Mouse (Mus musculus) heart, embryonic 10.5 days (tissue): ENCODE results near the gene Plaur. TPM values are rescaled to one million over a fixed set of nuclear protein-coding genes. Genes with fewer than 3 reads are reported as not detected.
"Not testable (repeated sequence)": the region's sequence is repeated elsewhere in the genome, so short reads cannot be mapped to it uniquely, and the experiment has no call there.

Experiments
- DNase-seq: peaks from one replicate; pipeline ENCODE4 v3.0.0-alpha.2; 2017; ENCODE audit warnings: low spot score
- H3K27ac ChIP-seq: fragments of 300-500 bp; sonication (generic); 2 replicates; pipeline ENCODE4 v1.5.1; 2016; ENCODE audit warnings: mild to moderate bottlenecking
- H3K27me3 ChIP-seq: fragments of 300-500 bp; sonication (generic); 2 replicates; pipeline ENCODE4 v1.6.1; 2016; ENCODE audit warnings: mild to moderate bottlenecking; ENCODE audit not compliant: poor library complexity, insufficient read depth, severe bottlenecking
- H3K36me3 ChIP-seq: fragments of 300-500 bp; sonication (generic); 2 replicates; pipeline ENCODE4 v1.6.1; 2016; ENCODE audit warnings: mild to moderate bottlenecking, moderate library complexity
- H3K4me1 ChIP-seq: fragments of 300-500 bp; sonication (generic); 2 replicates; pipeline ENCODE4 v1.6.1; 2016; ENCODE audit warnings: mild to moderate bottlenecking
- H3K4me3 ChIP-seq: fragments of 300-500 bp; sonication (generic); 2 replicates; pipeline ENCODE4 v1.5.1; 2016; ENCODE audit warnings: mild to moderate bottlenecking, moderate library complexity
- H3K9me3 ChIP-seq: fragments of 300-500 bp; sonication (generic); 2 replicates; pipeline ENCODE4 v1.6.1; 2016; ENCODE audit warnings: mild to moderate bottlenecking, moderate library complexity
- WGBS: fragments of 180-500 bp; shearing (Covaris S2); methylation state at CpG from one replicate; pipeline ENCODE4 v1.1.7; 2016; 5-methylcytosine and 5-hydroxymethylcytosine counted together
- polyA plus RNA-seq: library from polyadenylated mRNA; unstranded; fragments of >200 nt; fragmentation: Nextera tagmentation; extraction: Ambion mirVana; gene quantifications from 2 replicates; pipeline ENCODE4 v1.2.1, GENCODE M21; 2016

The Plaur gene
- polyA plus RNA-seq, 1 experiment from 2014 or later: 7.3 TPM

DNA sequence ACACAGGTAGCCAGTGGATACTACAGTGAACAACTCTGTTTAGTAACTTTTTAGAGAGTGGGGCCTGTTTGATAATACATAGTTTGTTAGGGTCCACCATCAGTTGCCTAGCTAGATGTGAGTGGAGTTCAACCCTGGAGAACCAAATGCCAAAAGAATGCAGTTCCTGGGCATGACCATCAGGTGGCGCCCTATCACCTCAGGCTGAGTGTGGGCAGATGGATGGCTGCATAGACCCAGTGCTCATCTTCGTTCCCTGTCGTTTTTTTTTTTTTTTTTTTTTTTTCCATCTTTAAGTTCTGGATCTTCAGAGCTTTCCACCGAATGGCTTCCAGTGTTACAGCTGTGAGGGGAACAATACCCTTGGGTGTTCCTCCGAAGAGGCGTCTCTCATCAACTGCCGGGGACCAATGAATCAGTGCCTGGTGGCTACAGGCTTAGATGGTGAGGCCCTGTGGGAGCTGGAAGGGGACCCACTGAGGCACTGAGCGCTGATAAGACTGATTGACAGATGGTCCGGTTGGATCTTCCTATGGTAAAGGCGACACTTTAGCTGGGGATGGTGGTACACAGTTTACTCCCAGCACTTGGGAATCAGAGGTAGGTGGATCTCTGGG is 11.7 kb downstream of the Plaur start:
- Histone ChIP-seq H3K27ac (no peak overlapping the region), H3K36me3 (0 out of 2 replicates have a peak, but pooled peaks cover 12% of the 10 kb centered on the region), H3K9me3 (peaks cover 2% of the 10 kb centered on the region; the same call in 1 of the 2 replicates), H3K4me1 (no peaks in the 10 kb centered on the region), H3K4me3 (no peak overlapping the region), H3K27me3 (peaks cover 11% of the 10 kb centered on the region; the same call in 1 of the 2 replicates)
- 54% methylated on average over 10 of the region's 10 CpGs for WGBS
- no peak for DNase-seq

DNA sequence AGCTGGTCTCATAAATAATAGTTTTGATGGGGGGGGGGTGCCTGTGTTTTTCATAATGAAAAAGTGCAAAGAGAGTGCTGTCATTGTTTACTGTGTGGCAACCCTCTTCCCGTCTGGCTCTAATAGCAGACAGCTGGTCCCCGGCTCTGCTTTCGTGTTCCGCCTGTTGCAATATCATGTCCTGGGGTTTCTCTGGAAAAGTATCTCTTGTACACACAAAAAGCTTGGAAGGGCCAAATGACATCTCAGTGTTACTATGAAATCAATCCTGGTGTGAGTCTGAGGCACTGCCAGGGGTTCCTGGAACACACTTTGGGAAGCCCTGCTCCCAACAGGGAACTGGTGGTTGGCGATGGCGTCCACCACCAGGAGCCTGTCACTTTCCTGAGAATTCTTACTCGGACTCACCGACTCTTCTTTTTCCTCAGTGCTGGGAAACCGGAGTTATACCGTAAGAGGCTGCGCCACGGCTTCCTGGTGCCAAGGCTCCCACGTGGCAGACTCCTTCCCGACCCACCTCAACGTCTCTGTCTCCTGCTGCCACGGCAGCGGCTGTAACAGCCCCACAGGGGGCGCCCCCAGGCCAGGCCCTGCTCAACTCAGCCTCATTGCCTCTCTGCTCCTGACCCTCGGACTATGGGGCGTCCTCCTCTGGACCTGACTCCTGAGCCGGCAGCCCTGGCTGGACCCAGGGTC is 12.7 kb downstream of the Plaur start:
- H3K27me3 ChIP-seq: peaks cover 20% of the 10 kb centered on the region
- H3K4me3 ChIP-seq: no peak overlapping the region
- DNase-seq: no peak
- no peaks in the 10 kb centered on the region for H3K4me1 ChIP-seq
- 41% methylated on average over 21 of the region's 21 CpGs for WGBS
- no peak overlapping the region for H3K27ac ChIP-seq
- H3K9me3 ChIP-seq: no peaks in the 10 kb centered on the region
- H3K36me3 ChIP-seq: 0 out of 2 replicates have a peak, but pooled peaks cover 5% of the 10 kb centered on the region

DNA sequence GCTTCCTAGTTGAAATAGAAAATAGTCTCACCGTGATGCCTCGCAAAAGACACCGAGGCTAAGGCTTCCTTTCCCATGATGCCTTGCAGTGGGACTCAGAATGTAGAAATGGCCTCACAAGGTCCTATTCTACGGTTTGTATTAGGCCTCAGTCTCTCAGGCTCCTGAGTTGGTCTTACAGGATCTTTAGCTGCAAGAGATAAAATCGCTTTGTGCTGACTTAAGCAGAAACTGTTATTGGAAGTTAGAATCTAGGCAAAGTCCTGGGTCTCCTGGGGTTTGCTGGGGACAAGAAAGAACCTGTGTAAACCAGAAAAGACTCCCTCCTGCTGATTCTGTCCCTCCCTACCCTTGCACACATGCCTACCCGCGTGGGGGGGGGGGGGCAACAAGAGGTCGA is 14.1 kb downstream of the Plaur start:
- H3K27me3 ChIP-seq: peaks cover 34% of the 10 kb centered on the region
- no peak overlapping the region for H3K4me3 ChIP-seq
- 0 out of 2 replicates have a peak, but pooled peaks cover 5% of the 10 kb centered on the region for H3K36me3 ChIP-seq
- DNase-seq: no peak
- peaks cover 4% of the 10 kb centered on the region for H3K4me1 ChIP-seq
- no peaks in the 10 kb centered on the region for H3K9me3 ChIP-seq
- H3K27ac ChIP-seq: no peak overlapping the region
- 75% methylated on average over 8 of the region's 8 CpGs for WGBS

DNA sequence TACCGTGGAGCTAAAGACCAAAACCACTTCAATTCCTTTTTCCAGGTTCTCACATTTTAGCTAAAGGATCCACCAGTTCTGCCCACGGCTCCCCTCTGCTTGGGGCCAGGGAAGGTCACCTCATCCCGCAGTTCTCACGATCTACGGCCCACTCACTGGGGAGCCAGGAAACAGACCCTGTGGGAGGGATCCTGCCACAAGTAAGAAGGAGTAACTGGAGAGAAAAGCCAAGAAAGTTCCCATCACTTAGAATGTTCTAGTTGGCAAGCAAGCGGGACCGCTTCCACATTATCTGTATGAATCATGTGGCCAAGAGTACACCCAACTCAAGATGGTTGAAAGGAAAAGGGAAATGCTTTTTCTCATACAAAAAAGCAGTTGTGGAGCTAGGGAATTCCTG is 14.6 kb downstream of the Plaur start:
- Histone ChIP-seq H3K36me3 (0 out of 2 replicates have a peak, but pooled peaks cover 5% of the 10 kb centered on the region), H3K27me3 (peaks cover 39% of the 10 kb centered on the region), H3K4me3 (no peak overlapping the region), H3K4me1 (peaks cover 9% of the 10 kb centered on the region), H3K9me3 (no peaks in the 10 kb centered on the region), H3K27ac (no peak overlapping the region)
- no peak for DNase-seq
- WGBS: 79% methylated on average over 7 of the region's 7 CpGs

DNA sequence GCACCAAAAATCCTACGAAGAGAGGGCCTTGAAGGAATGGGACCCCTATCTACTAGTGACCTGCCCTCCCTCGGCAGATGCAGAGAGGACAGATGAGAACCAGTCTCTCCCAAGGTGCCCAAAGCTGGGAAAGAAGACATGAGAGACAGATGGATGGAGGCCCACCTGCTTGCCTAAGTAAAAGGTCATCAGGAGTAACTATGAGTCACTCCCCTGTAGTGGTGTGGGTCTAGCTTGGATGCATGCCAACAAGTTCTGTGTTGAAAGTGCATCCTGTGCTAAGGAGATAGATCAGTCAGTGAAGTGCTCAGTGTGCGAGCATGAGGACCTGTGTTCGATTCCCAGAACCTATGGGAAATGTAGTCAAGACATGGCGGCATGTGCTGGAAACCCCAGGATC is 16.6 kb downstream of the Plaur start:
- Histone ChIP-seq H3K27me3 (peaks cover 59% of the 10 kb centered on the region), H3K4me3 (no peak overlapping the region), H3K4me1 (peaks cover 20% of the 10 kb centered on the region), H3K9me3 (no peaks in the 10 kb centered on the region), H3K36me3 (no peaks in the 10 kb centered on the region), H3K27ac (no peak overlapping the region)
- no peak for DNase-seq
- WGBS: 80% methylated on average over 5 of the region's 5 CpGs

DNA sequence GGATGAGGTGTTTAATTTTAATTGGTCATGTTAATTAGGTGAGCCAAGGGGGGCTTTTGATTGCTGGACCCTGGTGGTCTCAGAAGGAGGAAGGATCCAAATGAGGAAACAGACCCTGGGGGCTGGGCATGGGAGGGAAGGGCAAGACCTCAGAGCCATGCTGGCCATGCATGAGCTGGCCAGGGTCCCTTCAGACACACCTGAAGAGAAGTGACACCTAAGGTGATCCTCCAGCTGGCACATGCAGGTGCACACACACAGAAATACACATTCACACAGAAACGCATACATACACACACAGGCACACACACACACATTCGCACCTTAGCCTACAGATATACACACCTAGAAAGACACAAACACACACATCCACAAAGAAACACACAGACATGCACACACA is 17.4 kb downstream of the Plaur start:
- no peak overlapping the region for H3K4me3 ChIP-seq
- no peak for DNase-seq
- H3K27me3 ChIP-seq: peaks cover 67% of the 10 kb centered on the region
- no peak overlapping the region for H3K27ac ChIP-seq
- H3K36me3 ChIP-seq: no peaks in the 10 kb centered on the region
- H3K4me1 ChIP-seq: peaks cover 20% of the 10 kb centered on the region
- 92% methylated on average over 2 of the region's 2 CpGs for WGBS
- H3K9me3 ChIP-seq: no peaks in the 10 kb centered on the region

DNA sequence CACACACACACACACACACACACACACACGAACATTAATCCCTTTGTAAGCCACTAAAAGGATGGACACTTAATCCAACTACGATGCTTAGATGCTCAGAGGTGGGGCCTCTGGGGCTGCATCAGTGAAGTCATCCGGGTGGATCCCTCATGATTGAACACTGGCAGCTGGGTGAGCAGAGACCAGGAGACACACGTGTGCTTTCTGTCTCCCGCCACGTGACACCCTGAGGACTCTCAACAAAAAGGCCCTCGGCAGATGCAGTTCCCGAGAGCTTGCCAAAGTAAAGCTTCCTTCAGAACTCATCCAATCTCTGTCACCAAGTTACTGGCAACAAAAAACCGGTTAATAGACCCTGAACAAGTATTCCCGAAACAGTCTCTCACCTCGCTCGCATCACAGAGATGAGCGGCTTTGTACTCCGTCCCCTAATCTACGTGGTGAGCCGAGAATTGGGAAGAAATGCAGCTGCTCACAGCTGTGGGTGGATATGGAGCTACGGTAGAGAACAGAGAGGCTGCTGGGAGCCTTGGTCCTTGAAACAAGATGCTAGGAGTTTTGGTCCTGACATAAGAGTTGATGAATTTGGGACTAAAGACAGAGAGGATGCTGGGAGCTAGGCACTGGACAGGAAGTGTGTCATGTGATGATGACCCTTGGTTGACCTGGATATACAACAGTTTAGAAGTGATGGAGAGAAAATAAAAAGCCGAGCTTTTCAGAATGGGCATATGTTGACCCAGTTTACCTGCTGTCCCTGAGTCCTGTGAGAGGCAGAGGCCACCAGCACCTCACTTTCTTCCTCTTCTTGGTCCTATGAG is 18.0 kb downstream of the Plaur start:
- H3K4me1 ChIP-seq: peaks cover 20% of the 10 kb centered on the region
- peaks cover 70% of the 10 kb centered on the region for H3K27me3 ChIP-seq
- DNase-seq: no peak
- H3K27ac ChIP-seq: no peak overlapping the region
- no peak overlapping the region for H3K4me3 ChIP-seq
- no peaks in the 10 kb centered on the region for H3K9me3 ChIP-seq
- no peaks in the 10 kb centered on the region for H3K36me3 ChIP-seq
- 59% methylated on average over 18 of the region's 18 CpGs for WGBS

DNA sequence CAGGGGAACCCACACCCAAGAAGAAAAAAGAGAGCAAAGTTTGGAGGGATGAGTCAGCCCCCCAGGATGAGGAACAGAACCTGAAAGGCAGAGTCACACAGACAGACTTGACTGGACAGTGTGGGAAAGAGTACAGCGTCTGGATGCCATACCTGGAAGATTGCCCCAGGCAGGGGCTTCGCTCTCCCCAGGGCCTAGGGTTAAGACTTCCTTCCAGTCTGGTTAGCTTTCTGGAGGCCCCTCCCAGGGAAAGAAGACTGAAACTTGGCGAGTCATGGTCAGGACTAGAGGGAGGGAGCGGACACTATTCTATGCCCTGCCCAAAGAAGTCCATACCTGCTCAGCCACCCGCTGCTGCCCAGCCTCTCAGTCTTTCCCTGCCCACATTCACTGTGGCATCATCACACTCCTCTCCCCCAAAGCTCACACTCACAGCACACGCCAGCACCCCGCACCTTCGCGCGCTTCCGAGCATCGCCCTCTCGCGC is 18.7 kb downstream of the Plaur start:
- Histone ChIP-seq H3K36me3 (no peaks in the 10 kb centered on the region), H3K9me3 (no peaks in the 10 kb centered on the region), H3K4me1 (peaks cover 20% of the 10 kb centered on the region), H3K4me3 (peak overlapping the region; percentile 75), H3K27ac (peak overlapping the region; percentile 78; the same call in 1 of the 2 replicates), H3K27me3 (peaks cover 77% of the 10 kb centered on the region)
- 13% methylated on average over 14 of the region's 14 CpGs for WGBS
- DNase-seq: no peak

DNA sequence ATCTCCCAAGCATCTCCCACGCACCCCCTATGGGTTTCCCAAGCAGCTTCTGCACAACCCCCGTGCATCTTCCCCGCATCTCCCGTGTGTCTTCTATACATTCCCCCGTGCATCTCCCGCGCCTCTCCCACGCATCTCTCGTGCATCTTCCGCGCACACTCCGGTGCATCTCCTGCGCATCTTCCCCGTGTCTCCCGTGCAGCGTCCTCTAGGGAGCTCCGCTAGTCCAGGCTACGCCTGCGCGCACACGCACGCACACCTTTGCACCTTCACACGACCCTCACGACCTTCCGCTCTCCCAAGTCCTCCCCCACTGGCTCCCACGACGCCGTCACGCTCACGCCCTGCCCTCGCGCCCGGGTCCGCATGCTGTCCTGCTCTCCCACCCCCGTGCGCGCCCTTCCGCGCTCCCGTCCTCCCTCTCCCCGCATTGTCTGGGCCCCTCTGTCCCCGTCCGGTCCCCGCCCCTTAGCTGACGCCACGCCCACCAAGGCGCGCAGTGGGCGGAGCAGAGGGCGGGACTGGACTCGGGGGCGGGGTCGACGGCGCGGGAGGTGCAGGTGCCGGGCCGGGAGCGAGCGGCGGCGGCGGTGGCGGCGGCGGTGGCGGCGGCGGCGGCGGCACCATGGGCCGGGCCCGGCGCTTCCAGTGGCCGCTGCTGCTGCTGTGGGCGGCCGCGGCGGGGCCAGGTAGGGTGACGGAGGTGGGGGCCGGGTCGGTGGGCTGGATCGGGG is 19.4 kb downstream of the Plaur start, which contains the start of gene Cadm4:
Gene Cadm4, plus strand, starts transcription at position 550 of the 734 bp plus-strand sequence.
- Histone ChIP-seq H3K4me1 (peaks cover 21% of the 10 kb centered on the region), H3K27me3 (peaks cover 82% of the 10 kb centered on the region), H3K9me3 (no peaks in the 10 kb centered on the region), H3K4me3 (peak within 1 kb of the TSS; percentile 75), H3K36me3 (no peaks in the 10 kb centered on the region), H3K27ac (peak within 1 kb of the TSS; percentile 78)
- WGBS: 2% methylated on average over 72 of the region's 83 CpGs
- DNase-seq: peak; percentile 88

DNA sequence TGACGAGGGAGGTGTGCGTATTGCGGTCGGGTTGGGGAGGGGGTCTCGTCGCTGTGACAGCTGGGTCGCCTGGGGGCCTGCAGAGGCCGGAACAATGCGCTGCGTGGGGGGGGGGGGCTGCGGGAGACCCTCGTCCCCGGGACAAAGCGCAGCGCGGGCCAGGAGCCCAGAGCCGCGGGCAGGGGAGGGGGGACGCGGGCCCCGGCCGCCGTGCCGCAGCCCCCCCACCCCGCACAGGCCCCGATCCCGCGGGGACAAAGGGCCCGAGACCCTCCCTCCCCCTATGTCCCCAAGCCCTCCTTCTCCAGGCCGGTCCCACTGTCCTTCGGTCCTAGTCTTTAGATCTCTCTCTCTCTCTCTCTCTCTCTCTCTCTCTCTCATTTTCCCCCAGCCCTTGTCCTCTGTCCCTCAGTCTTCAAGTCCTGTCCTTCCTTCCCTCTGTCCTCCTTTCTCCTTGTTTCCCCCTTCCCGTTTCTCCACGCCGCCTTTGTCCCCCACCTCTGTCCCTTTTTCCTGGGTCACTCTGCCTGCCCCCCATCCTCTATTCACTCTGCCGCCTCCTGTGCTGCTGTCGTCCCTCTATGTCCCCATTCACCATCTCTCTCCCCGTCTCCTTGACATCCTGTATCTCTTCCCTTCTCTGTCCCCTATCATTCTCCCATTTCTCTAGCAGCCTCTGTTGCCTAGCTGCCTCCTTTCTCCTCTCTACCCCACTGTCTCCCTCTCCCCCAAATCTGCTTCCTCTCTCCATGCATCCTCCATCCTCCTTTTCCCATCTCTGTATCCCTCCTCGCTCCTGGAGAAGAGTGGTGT is 20.1 kb downstream of the Plaur start:
- WGBS: 4% methylated on average over 12 of the region's 38 CpGs
- Histone ChIP-seq H3K4me1 (peaks cover 27% of the 10 kb centered on the region), H3K9me3 (no peaks in the 10 kb centered on the region), H3K36me3 (no peaks in the 10 kb centered on the region), H3K27ac (peak overlapping the region; percentile 78), H3K27me3 (peaks cover 82% of the 10 kb centered on the region), H3K4me3 (peak overlapping the region; percentile 75)
- DNase-seq: no peak

DNA sequence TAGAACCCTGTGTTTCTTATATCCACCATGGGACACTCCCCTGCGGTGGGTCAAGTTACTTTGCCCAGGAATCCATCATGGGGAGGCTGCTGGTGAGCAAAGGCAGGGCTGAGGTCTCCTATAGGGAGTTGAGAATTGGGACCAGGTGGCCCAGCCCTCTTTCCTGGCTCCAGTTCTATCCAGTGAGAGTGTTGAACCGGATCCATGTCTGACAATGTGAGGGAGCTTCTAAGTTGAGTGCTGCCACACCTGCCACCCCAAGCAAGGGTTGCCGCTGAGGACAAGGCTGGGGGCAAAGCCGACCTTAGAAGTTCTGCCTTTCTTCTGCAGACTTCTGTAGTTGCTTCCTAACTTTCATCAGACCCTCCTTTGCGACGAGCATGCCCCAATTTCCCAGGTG is 21.0 kb downstream of the Plaur start:
- not testable (repeated sequence) for DNase-seq, H3K36me3 ChIP-seq, H3K9me3 ChIP-seq, H3K27ac ChIP-seq, H3K4me3 ChIP-seq
- Histone ChIP-seq H3K4me1 (peaks cover 27% of the 10 kb centered on the region), H3K27me3 (peaks cover 82% of the 10 kb centered on the region)
- 42% methylated on average over 6 of the region's 6 CpGs for WGBS

DNA sequence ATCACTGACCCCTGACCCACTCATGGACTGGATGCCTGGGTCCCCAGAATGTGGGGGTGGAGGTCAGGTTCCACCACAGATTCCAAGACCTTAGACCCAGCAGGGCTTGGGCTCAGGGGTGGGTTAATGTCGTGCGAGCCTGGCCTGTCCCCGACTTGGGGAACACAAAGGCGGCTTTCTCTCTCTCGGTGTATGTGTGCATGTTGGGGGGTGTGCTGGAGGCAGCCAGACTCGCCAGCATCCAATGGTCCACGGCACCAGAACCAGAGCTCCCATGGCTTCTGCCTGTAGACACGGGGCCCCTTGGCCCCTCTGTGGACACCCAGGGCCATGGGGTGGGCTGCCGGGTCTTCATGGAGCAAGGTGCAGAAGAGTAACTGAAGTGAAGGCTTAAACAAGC is 23.2 kb downstream of the Plaur start:
- no peaks in the 10 kb centered on the region for H3K36me3 ChIP-seq
- DNase-seq: no peak
- no peaks in the 10 kb centered on the region for H3K9me3 ChIP-seq
- 69% methylated on average over 9 of the region's 9 CpGs for WGBS
- H3K4me1 ChIP-seq: peaks cover 27% of the 10 kb centered on the region
- no peak overlapping the region for H3K4me3 ChIP-seq
- H3K27ac ChIP-seq: no peak overlapping the region
- peaks cover 60% of the 10 kb centered on the region for H3K27me3 ChIP-seq
